Mouse (Mus musculus): ENCODE measurements around the gene Klhl6. TPM values are rescaled to one million over a fixed set of nuclear protein-coding genes. Genes with fewer than 3 reads are reported as not detected.

Klhl6 gene
- total RNA-seq (2023) = 82.4 and 99.5 TPM in 2 replicates

GRCm38 (mm10) chr16:19982537-19983257 lies at the start of gene Klhl6:
TSS of gene Klhl6 (minus strand) at chr16:19983037.

Other genes with a start within 250 kb of the Klhl6 start
- 6.0 and 7.6 TPM in 2 replicates for gene B3gnt5, start 222.8 kb downstream of the Klhl6 start, total RNA-seq (2023)
- gene Klhl24, start 114.5 kb upstream of the Klhl6 start, total RNA-seq (2023) = 165 and 195 TPM in 2 replicates
- gene Yeats2, start 158.0 kb upstream of the Klhl6 start, total RNA-seq (2023) = 25.6 and 32.9 TPM in 2 replicates